Mouse (Mus musculus): ENCODE results near the gene Cybb.
"Not testable (repeated sequence)": the region's sequence is repeated elsewhere in the genome, so short reads cannot be mapped to it uniquely, and the experiment has no call there.

Gene Cybb

DNA sequence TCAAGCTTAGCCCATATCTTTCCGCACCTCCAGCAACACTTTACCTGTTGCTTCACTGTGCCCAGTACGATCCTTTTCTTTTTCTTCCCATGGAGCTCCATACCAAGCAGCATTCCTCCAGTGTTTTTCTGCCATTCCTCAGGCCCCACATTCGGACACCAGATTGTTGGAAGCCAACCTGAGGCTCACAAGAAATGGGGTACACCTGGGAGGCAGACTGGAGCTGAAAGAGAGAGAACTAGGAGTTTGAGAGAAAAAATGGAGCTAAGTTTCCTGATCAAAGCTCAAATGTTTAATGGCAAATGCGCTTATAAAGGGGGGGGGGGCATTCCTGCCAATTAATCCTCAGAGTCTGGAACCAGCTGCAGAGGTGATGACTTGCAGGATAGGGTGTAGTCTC is at the start of gene Cybb:
Cybb (minus strand) TSS at position 101 of the 400 bp plus-strand sequence.
- DNase-seq = no peak

DNA sequence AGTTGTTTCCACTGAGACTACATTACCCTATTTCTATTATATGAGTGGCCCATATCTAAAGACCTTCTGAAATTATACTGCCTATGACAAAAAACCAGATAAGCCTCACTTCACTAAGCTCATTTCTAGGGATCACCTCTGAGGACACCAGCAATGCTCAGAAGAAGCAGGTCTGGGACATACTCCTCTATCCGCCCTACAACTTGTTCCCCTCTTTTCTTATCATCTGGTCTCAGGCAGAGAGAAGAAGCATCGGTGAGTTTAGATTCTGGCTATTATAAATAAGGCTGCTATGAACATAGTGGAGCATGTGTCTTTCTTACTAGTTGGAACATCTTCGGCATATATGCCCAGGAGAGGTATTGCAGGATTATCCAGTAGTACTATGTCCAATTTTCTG is 49.3 kb upstream of the Cybb start:
- DNase-seq = no peak

DNA sequence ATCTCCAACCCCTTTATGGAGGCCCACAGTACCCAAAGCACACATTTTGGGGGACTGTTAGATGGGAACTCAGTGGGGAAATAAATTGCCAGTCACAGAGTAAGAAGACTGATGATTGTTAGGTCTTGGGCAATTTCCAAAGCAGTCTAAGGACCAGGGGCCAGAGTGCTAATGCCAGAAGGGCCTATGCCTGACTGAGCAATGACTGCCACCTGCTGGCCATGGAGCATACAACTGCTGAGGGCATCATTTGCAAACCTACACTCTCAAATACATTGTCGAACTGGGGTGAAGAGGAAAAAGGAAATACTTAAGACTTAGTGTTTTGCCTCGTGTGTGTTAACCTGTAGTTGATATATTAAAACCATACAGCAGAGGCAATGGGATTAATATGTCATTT is 32.4 kb upstream of the Cybb start:
- DNase-seq = peak; percentile 32

DNA sequence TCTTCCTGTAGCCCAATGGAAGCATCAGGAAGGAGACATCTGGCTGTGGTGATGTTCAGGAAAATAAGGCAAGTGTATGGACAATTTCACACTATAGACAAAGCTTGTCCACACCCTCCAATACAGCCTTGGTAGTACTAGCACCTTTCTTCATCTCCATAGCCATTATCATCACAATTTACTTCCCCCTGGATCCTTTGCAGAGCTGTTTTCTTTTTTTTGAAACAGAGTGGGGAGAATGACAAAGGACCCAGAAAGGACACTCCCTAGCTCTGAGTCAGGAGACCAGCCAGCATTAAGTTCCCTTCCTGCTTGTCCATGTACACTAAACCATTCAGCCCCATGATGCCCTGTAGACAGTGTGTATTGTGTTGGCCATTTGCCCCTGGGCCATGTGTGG is 30.0 kb upstream of the Cybb start:
- not testable (repeated sequence) for DNase-seq

DNA sequence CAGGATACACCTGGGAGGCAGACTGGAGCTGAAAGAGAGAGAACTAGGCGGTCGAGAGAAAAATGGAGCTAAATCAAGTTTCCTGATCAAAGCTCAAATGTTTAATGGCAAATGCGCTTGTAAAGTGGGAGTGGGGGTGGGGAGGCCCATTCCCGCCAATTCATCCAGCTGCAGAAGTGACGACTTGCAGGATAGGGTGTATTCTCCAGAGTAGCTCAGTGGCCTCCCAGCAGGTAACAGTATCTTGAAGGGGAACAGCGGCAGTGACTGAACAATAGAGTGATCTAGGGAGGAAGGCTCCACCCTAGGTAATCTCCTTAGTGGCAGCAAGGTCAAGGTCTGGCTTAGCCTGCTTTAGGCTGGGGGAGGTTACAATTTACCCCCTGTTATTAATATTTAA is 12.5 kb downstream of the Cybb start:
- DNase-seq = not testable (repeated sequence)

DNA sequence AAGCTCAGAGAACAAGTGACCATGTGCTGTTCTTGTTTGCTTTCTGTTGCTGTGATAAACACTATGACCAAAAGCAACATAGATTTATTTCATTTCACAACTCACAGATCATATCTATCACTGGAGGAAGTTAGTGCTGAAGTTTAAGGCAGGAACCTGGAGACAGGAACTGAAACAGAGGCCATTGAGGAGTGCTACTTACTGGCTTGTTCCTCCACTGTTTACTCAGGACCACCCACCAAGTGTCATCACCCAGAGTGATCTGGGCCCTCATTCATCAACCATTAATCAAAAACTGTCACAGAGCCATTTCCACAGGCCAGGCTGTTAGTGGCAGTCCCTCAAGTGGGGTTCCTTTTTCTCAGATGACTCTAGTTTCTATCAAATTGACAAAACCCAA is 13.1 kb downstream of the Cybb start:
- no peak for DNase-seq

DNA sequence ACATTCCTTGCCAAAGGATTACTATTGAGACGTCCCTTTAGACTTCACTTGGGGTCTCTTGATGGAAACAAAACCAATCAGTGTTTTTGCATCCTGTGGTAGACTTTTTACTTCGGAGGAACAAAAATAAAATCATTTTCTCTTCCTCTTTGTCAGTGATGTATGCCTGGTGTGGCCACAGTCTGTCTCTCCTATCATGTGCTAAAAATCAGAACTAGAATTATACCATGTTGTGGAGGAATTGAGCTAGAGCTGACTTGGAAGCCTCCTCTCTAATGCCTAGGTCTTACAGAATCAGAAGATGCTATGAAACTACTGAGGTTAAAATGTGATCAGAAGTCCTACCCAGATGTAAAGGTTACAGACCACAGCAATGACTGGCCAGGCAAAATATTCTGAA is 13.8 kb downstream of the Cybb start:
- DNase-seq = no peak

DNA sequence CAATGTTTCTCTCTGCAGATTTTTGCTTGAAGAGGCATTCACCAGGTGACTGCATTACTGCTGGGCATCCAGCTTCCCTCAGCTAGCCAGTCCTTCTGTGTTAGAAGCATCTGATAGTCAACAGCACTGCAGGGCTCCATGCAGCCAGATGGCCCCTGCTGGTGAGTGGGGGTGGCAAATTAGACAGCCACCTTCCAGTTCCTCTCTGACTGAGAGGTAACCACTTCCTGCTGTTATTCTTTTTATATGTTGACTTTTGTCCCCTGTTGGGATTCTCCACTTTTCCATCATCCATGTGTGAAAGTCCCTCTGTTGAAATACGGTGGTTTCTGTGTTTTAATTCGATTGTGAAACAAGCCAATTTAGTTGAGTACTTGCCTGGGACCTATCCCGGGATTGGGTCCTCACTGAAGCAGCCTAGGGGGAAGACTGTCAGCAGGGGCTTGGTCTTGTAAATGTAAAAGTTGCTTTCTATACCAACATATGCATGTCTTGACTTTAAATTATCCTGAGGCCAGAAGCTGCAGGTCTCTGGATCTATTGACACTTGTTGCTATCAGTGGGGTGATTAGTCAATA is 16.7 kb downstream of the Cybb start:
- DNase-seq = peak; percentile 26

DNA sequence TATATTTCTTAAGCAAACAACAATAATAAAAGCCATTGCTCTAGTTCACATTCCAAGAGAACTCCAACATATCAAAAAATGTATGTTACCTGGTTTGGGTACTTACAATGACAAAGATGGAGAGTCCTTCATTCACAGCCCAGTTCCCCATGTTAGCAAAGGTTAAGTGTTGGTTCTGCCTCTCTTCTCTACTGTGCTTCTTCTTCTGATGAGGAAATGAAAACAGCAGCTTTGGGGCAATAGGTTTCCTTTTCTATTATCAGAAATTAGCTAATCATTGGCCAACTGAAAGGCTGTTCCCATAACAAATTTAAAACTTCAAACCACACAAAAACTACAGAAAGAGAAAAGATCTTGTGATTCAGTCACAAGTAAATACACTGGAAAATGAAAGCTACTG is 18.5 kb downstream of the Cybb start:
- DNase-seq = no peak

DNA sequence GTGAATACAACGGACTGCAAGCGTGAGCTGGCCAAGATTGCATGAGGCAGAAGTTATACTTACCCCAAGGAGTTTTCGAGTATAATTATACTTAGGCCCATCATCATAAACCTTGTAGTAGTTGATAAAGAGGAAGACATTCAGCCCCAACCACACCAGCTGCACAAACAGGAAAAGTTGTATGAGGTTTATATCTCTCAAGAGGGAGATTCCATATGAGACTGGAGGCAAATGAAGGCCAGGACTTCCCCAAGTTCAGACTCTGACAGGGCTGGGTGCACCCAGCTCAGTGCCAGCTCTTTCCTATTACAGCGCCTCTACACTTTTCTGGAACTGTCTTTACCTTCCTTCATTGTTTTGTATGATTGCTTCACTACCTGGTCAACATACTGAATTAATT is 20.6 kb downstream of the Cybb start:
- DNase-seq = no peak

DNA sequence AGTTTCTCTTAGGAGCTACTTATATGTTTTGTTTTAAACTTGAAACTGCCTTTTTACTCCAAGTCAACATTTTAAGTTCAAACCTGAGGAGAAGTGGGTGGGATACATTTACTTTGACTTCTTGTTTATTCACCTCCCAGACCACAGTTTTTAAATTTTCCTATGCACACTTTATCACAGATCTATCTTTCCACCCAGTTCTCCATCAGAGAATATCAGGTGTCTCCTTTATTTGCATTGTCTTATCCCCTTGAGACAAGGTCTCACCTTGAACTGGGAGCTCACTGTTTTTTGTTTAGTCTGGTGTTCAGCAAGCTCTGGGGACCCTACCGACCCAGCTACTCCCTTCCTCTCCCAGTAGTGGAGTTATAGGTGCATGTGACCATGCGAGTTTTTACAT is 21.7 kb downstream of the Cybb start:
- no peak for DNase-seq

DNA sequence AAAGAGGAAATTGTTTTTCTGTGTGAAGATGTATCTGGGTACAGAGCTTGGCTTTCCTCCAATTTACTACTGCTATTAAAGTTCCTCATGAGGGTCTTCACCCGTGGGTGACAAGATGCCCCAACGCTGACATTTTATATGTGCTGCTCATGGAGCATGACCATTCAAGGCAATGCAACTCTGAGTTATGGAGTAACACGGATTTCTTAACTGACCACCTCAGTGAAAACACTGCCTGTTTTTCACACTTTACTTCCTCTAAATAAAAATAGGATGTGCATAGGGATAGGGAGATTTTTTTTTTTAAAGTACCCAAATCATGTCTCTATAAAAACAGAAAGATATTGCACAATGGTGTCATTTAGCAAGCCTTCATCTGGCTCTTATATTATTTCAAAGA is 24.9 kb downstream of the Cybb start:
- DNase-seq = peak; percentile 38

DNA sequence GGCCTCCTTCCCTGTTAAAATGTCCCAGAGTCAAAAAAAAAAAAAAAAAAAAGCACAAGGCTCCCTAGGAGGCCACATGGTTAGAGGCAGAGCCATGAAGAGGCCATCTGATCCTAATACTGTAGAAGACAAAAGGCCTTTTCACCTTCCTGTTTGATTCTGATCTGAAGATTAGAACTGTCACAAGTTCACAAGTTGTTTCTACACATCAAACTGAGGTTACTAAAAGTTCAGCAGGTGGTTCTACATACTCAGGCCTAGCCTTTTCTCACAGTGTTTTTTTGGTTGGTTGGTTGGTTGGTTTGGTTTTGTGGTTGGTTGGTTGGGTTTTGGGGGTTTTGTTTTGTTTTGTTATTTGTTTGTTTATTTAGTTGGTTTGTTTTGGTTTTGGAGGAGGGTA is 26.2 kb downstream of the Cybb start:
- no peak for DNase-seq

DNA sequence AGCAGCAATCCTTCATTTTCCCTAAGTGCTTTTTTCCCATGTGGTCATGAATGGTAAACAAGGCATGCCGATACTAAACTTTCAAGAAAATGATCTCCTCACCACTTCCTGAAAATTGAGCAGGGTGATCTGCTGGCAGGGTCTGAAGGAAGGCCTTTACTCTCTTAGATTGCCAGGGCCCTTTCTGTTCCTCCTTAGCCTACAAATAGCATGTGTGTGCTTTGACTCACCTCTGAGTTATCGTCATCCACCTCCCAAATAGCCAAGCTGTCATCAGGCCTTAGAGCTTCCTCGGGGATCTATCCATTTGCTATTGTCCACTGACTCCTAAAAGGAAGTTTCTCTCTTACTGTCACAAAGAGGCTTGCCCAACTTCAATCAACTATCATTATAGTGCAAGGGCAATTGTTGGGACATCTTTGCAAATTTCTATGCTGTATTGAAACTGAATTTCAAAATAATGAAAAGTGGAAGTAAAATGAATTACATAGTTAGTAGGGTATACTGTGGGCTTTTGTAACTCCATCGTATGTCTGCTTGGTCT is 27.1 kb downstream of the Cybb start:
- DNase-seq = peak; percentile 21

DNA sequence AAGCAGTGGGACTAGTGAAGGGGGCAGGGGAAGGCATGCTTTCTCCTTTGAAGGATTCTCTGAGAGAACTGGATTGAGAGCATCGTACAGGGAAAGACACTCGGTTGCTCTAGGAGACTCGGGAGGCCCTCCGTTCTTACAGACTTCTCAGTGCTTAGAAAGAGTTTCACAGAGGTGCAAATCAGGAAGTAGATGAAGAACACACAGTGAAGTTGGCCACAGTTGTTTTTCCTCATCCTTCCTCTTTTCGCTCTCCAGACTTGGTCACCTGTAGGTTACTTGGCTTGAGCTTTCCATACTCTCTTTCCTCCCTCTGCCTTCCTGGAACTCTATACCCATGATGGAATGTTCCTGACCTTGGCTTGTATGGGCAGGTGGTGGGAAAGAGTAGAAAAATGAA is 35.2 kb downstream of the Cybb start:
- DNase-seq = no peak

DNA sequence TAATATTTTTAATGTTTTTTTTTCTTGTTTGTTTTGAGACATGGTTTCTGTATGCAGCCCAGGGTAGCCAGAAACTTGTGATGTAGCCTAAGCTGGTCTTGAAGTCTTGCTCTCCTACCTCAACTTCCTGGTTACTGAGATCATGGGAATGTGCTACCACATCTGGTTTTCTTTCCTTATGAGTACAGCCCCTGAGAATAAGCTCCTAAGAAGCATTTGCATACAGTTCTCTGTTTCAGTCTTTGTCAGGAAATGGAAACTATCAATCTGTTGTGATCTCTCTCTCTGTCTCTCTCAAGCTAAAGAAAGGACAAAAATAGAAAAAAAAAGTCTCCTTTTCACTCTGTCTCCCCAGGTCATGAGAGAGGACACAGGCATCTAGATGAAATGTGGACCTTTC is 40.3 kb downstream of the Cybb start:
- no peak for DNase-seq

DNA sequence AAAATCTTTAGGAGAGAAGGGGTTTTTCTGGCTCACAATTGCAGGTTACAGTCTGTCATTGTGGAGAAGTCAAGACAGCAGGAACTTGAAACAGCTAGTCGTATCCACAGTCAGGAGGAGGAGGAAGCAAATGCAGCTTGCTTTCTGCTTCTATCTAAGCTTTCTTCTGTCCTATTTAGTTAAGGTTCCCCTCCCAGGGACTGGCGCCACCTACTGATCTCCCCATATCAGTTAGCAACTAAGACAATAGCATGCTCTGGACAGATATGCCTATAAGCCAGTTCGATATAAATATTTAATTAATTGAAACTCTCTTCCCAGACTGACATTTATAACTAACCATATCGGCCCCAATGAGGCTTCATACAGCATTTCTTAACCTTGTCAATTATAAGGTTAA is 46.5 kb downstream of the Cybb start:
- DNase-seq = no peak

DNA sequence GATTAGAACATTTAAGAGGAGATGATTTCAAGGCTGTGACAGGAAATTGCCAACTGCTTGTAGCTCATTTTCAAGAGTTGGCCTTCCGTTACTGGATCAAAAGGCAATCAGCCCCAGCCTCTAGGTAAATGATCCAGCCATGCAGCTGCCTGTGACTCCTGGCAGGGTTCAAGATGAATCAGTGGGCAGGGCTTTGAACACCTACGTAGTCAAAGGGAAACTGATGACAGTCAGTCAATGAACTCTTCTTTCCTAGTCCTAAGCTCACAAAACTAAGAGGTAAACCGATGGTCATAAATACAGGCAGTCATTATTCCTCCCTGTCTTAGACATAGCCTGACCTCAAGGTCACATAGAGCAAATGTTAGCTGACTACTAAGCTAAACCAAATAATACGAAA is 47.0 kb downstream of the Cybb start:
- no peak for DNase-seq

DNA sequence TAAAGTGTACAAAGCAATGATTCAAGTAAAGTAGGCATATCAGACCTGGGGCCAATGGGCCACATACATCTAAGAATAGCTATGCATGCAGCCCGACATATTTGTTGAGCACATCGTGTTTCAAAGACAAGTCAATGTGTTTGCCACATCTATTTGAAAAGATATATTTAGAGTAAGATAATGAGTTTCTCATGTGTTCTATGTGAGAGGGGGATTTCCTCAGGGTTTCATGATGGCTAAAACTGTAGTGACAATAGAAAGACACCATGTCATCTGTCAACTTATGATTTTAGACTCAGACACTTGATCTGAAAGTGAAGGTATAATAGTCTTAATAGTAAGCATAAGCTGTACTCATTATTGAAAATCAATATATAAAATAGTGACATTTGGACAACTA is 48.3 kb downstream of the Cybb start:
- DNase-seq = no peak

DNA sequence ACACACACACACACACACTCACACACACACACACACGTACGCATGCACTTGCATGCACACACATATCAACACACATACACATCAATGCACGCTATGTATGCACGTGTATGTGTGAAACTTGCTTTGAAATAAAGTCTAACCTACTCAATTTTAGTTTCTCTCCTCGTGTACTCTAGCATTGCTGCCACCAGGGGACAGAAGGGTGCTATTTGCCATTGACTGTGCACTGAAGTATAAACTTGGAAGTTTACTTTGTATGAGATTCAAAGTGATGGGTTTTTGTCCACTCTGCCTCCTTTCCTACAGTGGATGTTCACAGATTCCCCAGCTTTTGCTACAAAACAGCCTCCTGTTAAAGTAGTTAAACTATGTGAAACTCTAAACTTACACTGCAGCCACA is 73.7 kb downstream of the Cybb start:
- no peak for DNase-seq

Data from lung, postnatal 36 days (tissue).